ENCODE assay signal across 8 mouse cellular contexts in genomic region chr12:57546415-57547201, GRCm38 (mm10). TPM values are rescaled to one million over a fixed set of nuclear protein-coding genes. Genes with fewer than 3 reads are reported as not detected.
DNase-seq lines count a peak whose midpoint lies in the region; ATAC-seq and TF ChIP-seq lines count a peak whose summit lies in the region.

TSS of gene Foxa1 (minus strand) at chr12:57546916.

- no peak within 1 kb of the TSS for H3K27ac ChIP-seq in testis, adult 2 months (ENCODE audit: control insufficient read depth, insufficient read depth, low read depth, low read length)
- H3K27ac ChIP-seq in forebrain, embryonic 14.5 days (ENCODE audit: low read depth, low read length), result 0 out of 2 replicates have a peak within 1 kb of the TSS, but pooled peaks have one; percentile 21
- H3K27ac ChIP-seq in limb, embryonic 14.5 days (replicated peaks; ENCODE audit: low read depth, low read length), result no peak within 1 kb of the TSS
- peak within 1 kb of the TSS; percentile 74 for H3K27ac ChIP-seq in midbrain, embryonic 13.5 days

- WGBS in forebrain, embryonic 14.5 days, result 1% methylated on average over 32 of the region's 32 CpGs
- 1% methylated on average over 32 of the region's 32 CpGs for WGBS in limb, embryonic 14.5 days
- under 1% methylated on average over 32 of the region's 32 CpGs for WGBS in midbrain, embryonic 13.5 days

- peak within 1 kb of the TSS; percentile 79 for H3K4me2 ChIP-seq in forebrain, embryonic 14.5 days (ENCODE audit: low read length)
- H3K4me2 ChIP-seq in limb, embryonic 14.5 days (replicated peaks; ENCODE audit: low read depth, low read length, severe bottlenecking), result peak within 1 kb of the TSS; percentile 87
- peak within 1 kb of the TSS; percentile 68 for H3K4me2 ChIP-seq in midbrain, embryonic 13.5 days (replicated peaks)

- H3K36me3 ChIP-seq in testis, adult 2 months (ENCODE audit: control insufficient read depth, insufficient read depth, low read length), result no peaks in the 10 kb centered on the region
- no peaks in the 10 kb centered on the region for H3K36me3 ChIP-seq in forebrain, embryonic 14.5 days (ENCODE audit: control insufficient read depth, insufficient read depth, low read length)
- no peaks in the 10 kb centered on the region for H3K36me3 ChIP-seq in limb, embryonic 14.5 days (ENCODE audit: control insufficient read depth, insufficient read depth, low read length)
- no peaks in the 10 kb centered on the region for H3K36me3 ChIP-seq in midbrain, embryonic 13.5 days

- H3K4me1 ChIP-seq in testis, adult 2 months (ENCODE audit: control insufficient read depth, insufficient read depth, low read length), result peaks cover 28% of the 10 kb centered on the region
- peaks cover 6% of the 10 kb centered on the region; the same call in 1 of the 2 replicates for H3K4me1 ChIP-seq in forebrain, embryonic 14.5 days (ENCODE audit: control insufficient read depth, insufficient read depth, low read length)
- peaks cover 14% of the 10 kb centered on the region for H3K4me1 ChIP-seq in limb, embryonic 14.5 days (ENCODE audit: control insufficient read depth, insufficient read depth, low read length)
- peaks cover 33% of the 10 kb centered on the region for H3K4me1 ChIP-seq in midbrain, embryonic 13.5 days (replicated peaks)

- peaks cover 8% of the 10 kb centered on the region for H3K27me3 ChIP-seq in testis, adult 2 months (ENCODE audit: control insufficient read depth, insufficient read depth, low read length)
- peaks cover 98% of the 10 kb centered on the region for H3K27me3 ChIP-seq in forebrain, embryonic 14.5 days (replicated peaks; ENCODE audit: control insufficient read depth, insufficient read depth, low read length)
- H3K27me3 ChIP-seq in limb, embryonic 14.5 days (ENCODE audit: control insufficient read depth, insufficient read depth, low read length), result peaks cover 96% of the 10 kb centered on the region
- peaks cover 100% of the 10 kb centered on the region for H3K27me3 ChIP-seq in midbrain, embryonic 13.5 days

- TF ChIP-seq POLR2A in testis, adult 2 months (IDR thresholded peaks at IDR 0.05; ENCODE audit: control insufficient read depth, low read depth, low read length), result no peak
- no peak for TF ChIP-seq POLR2A in limb, embryonic 14.5 days (IDR thresholded peaks at IDR 0.05; ENCODE audit: borderline replicate concordance, extremely low read depth, insufficient read depth, insufficient read length)

- no peak for ATAC-seq in forebrain, embryonic 14.5 days
- ATAC-seq in limb, embryonic 14.5 days (ENCODE audit: low FRiP score, low read depth), result no peak
- ATAC-seq in midbrain, embryonic 13.5 days, result no peak

- H3K4me3 ChIP-seq in testis, adult 2 months (ENCODE audit: control insufficient read depth, low read depth, low read length), result peak within 1 kb of the TSS; percentile 34; the same call in 1 of the 2 replicates
- peak within 1 kb of the TSS; percentile 36 for H3K4me3 ChIP-seq in forebrain, embryonic 14.5 days (ENCODE audit: low read depth, low read length)
- peak within 1 kb of the TSS; percentile 45 for H3K4me3 ChIP-seq in limb, embryonic 14.5 days (replicated peaks; ENCODE audit: low read length)
- peak within 1 kb of the TSS; percentile 44 for H3K4me3 ChIP-seq in midbrain, embryonic 13.5 days (replicated peaks)

- H3K9ac ChIP-seq in forebrain, embryonic 14.5 days (ENCODE audit: low read length), result peak within 1 kb of the TSS; percentile 41; the same call in 1 of the 2 replicates
- H3K9ac ChIP-seq in limb, embryonic 14.5 days (ENCODE audit: low read depth, low read length, severe bottlenecking), result no peak within 1 kb of the TSS
- H3K9ac ChIP-seq in midbrain, embryonic 13.5 days (replicated peaks), result peak within 1 kb of the TSS; percentile 63

- no peaks in the 10 kb centered on the region for H3K9me3 ChIP-seq in forebrain, embryonic 14.5 days (replicated peaks; ENCODE audit: control insufficient read depth, low read length)
- H3K9me3 ChIP-seq in limb, embryonic 14.5 days (ENCODE audit: control insufficient read depth, low read length), result no peaks in the 10 kb centered on the region
- no peaks in the 10 kb centered on the region for H3K9me3 ChIP-seq in midbrain, embryonic 13.5 days

- DNase-seq in testis, postnatal 10 days (ENCODE audit: low spot score), result no peak
- peak; percentile 14 for DNase-seq in forebrain, embryonic 14.5 days (ENCODE audit: low spot score)
- DNase-seq in limb, embryonic 14.5 days (ENCODE audit: low spot score), result no peak
- DNase-seq in cerebellum, adult 11-12 months, result no peak
- DNase-seq in thymus, postnatal 4 days, result no peak
- DNase-seq in thymus, postnatal 36 days, result no peak

- TF ChIP-seq CTCF in testis, adult 2 months (IDR thresholded peaks at IDR 0.05; ENCODE audit: control insufficient read depth, insufficient read depth, insufficient replicate concordance, low read depth, low read length), result no peak

RNA-seq across cellular contexts. Expression of gene Foxa1, which starts in this region (rescaled TPM):
- polyA plus RNA-seq in testis, adult 2 months (2012; rRNA removed), result 0.25 and 0.31 TPM in 2 replicates
- 0.63 and 0.75 TPM in 2 replicates for polyA plus RNA-seq in forebrain, embryonic 14.5 days (2014; fragmentation: Nextera tagmentation; extraction: Ambion mirVana)
- polyA plus RNA-seq in limb, embryonic 14.5 days (2012; rRNA removed), result 0.06 TPM in 1 of 2 replicates, not detected in the other
- 0.12 TPM in 1 of 2 replicates, not detected in the other for polyA plus RNA-seq in limb, embryonic 14.5 days (2014; fragmentation: Nextera tagmentation; extraction: Ambion mirVana)
- 3.0 and 3.8 TPM in 2 replicates for polyA plus RNA-seq in midbrain, embryonic 13.5 days (2015; fragmentation: Nextera tagmentation; extraction: Ambion mirVana)

Comparison
In these comparisons a context has a peak if more than half of its experiments do, and no peak if none do; other contexts are left out.
1. Peak in DNase-seq, H3K4me3 ChIP-seq, H3K27ac ChIP-seq, H3K9ac ChIP-seq and H3K4me2 ChIP-seq in forebrain, embryonic 14.5 days; RNA of the gene not detected or under 1 TPM.